Mouse (Mus musculus) lung, adult 2 months (tissue): ENCODE results near the gene Thsd7b. TPM values are rescaled to one million over a fixed set of nuclear protein-coding genes. Genes with fewer than 3 reads are reported as not detected.

Experiments used
- DNase-seq: peaks from one replicate; pipeline ENCODE4 v3.0.0; 2022
- H3K4me1 ChIP-seq: fragments of 200-500 bp; 2 replicates; pipeline ENCODE4 v1.6.1; 2011; ENCODE audit warnings: low read length; ENCODE audit not compliant: control insufficient read depth, insufficient read depth
- H3K4me3 ChIP-seq: fragments of 200-500 bp; replicated peaks from 2 replicates; pipeline ENCODE3; 2011; ENCODE audit warnings: low read depth, mild to moderate bottlenecking, control low read depth, low read length; ENCODE audit errors: extremely low read depth
- CTCF ChIP-seq: fragments of 200-500 bp; IDR thresholded peaks from 2 replicates; pipeline ENCODE4 v1.5.1; 2011; ENCODE audit warnings: mild to moderate bottlenecking, low read length, control low read depth; ENCODE audit not compliant: insufficient read depth
- POLR2A ChIP-seq: fragments of 200-500 bp; IDR thresholded peaks from 2 replicates; pipeline ENCODE4 v1.6.1; 2011; ENCODE audit warnings: low read depth, mild to moderate bottlenecking, control low read depth, low read length, borderline replicate concordance; ENCODE audit errors: extremely low read depth
- WGBS: fragments of 180-500 bp; shearing (Covaris S2); methylation state at CpG from one replicate; pipeline ENCODE4 v1.1.7; 2018; 5-methylcytosine and 5-hydroxymethylcytosine counted together
- polyA plus RNA-seq: library from polyadenylated mRNA; depleted of rRNA; stranded (reverse); fragments of >200 nt; gene quantifications from 2 replicates; pipeline ENCODE4 v1.2.3, GENCODE M21; 2012

Thsd7b gene
- polyA plus RNA-seq, 1 experiment, result 0.20 TPM

DNA sequence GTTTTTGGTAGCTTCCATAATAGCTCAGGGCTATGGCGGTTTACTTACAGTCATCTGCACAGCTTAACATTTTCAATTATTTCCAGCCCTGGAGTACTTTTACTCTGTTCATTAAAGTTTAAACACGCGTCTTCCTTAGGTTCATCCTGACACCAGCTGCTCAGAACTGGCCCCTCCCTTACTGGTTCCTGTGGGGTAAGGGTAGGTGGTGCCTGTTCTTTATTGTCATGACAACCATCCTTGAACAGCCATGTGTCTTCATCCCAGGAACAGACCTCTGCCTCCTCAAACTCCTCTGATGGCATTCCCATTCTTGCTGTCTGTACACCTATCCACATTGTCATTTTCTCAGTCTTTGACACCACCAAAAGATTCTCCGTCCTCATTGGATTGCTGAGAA lies 285.0 kb downstream of the Thsd7b start:
- no peak for DNase-seq
- Histone ChIP-seq H3K4me3 (no peak overlapping the region), H3K4me1 (no peaks in the 10 kb centered on the region)
- WGBS, result 85% methylated on average over 4 of the region's 4 CpGs
- TF ChIP-seq CTCF (no peak), POLR2A (no peak)

DNA sequence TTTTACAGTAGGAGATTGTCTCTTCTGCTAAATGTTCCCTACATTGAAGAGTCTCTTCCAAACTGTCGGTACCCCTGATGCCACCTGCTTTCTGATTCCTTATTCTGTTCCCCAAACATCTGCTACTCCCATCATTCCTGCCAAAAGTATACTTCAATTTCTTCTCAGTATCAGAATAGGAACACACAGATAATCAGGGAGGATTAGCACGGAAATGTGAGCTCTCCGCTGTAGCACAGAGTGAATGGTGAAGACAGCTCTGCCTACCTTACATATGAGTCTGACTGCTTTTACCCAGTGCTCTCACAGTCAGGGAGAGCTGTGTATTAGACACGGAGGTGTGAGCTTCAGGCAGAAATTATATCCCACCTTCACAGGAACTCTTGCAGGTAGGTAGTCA lies 286.0 kb downstream of the Thsd7b start:
- 85% methylated on average over 4 of the region's 4 CpGs for WGBS
- Histone ChIP-seq H3K4me1 (no peaks in the 10 kb centered on the region), H3K4me3 (no peak overlapping the region)
- DNase-seq, result no peak
- TF ChIP-seq CTCF (no peak), POLR2A (no peak)

DNA sequence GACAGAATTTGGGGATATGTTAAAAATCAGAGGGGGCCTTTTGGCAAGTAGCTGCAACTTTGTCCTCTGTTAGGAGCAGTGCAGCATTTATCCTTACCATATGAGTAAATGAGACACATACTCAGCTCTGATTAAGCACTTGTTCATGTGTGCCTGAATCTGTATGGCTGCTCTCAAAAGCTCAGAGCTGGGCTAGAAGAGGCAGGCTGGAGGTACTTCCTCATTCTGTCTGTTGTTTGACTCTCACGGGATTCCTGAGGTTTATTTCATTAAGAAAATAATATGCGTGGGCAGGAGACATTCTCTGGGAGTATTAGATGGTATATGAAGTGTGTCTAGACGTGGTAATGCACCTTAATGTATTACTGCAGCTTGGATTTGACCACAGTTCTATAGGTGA lies 286.7 kb downstream of the Thsd7b start:
- no peak for DNase-seq
- Histone ChIP-seq H3K4me3 (no peak overlapping the region), H3K4me1 (no peaks in the 10 kb centered on the region)
- 47% methylated on average over 3 of the region's 3 CpGs for WGBS
- TF ChIP-seq POLR2A (no peak), CTCF (no peak)

DNA sequence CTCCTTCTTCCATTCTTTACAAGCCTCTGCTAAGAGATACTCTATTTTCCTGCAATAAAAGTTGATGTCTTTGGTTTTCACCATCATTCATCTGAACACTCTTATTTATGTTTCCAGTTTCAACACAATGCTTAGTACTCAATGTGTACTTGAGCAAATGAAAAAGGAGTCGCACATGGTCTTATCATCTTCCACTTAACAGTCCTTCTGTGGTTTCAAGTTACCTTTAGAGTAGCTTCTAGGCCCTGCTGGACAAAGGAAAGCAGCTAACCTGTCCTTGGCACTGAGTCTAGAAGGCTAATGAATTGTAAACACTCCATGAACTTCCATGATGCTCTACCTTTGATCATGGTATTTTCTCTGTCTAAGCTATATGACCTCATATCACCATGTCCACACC lies 289.6 kb downstream of the Thsd7b start:
- TF ChIP-seq POLR2A (no peak), CTCF (no peak)
- H3K4me1 ChIP-seq, result no peaks in the 10 kb centered on the region
- DNase-seq, result no peak
- H3K4me3 ChIP-seq, result no peak overlapping the region
- 57% methylated on average over 1 of the region's 1 CpGs for WGBS

DNA sequence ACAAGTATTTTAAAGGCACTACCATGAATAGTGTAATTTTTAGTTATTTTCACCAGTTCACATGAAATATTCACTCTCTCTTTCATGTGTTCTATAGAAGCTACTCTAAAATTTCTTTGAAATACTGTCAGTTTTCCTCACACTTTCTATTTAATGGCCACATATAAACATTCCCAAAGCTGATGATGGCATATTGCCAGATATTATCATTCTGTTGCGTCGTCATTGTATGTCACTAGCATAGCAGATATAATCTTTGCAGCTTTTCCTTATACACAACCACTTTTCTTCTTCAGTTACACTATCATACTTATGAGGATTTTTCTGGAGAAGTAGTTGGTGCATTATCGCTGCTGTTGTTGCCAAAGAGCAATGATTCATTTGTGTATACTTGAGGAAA lies 297.4 kb downstream of the Thsd7b start:
- H3K4me1 ChIP-seq, result no peaks in the 10 kb centered on the region
- H3K4me3 ChIP-seq, result no peak overlapping the region
- no peak for DNase-seq
- TF ChIP-seq POLR2A, result no peak
- 46% methylated on average over 3 of the region's 3 CpGs for WGBS

DNA sequence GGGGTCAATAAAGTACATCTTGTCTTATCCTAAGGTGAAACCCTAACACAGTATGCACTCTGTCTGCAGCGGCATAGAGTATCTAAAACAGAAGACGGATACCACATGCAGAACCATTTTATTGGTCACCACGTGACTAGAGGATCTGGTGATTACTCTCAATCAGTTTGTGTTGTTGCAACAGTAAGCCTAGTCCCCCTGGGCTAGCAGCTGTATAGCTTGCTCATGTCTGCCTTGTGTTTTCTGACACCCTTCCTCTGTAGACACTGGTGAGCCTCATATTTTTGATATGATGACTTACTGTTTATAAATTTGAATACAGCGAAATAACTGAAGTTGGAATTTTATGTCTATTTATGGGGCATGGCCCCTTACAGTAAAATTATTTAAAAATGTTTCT lies 306.9 kb downstream of the Thsd7b start:
- H3K4me1 ChIP-seq, result no peaks in the 10 kb centered on the region
- no peak for DNase-seq
- 68% methylated on average over 4 of the region's 4 CpGs for WGBS
- TF ChIP-seq CTCF (no peak), POLR2A (no peak)
- no peak overlapping the region for H3K4me3 ChIP-seq

DNA sequence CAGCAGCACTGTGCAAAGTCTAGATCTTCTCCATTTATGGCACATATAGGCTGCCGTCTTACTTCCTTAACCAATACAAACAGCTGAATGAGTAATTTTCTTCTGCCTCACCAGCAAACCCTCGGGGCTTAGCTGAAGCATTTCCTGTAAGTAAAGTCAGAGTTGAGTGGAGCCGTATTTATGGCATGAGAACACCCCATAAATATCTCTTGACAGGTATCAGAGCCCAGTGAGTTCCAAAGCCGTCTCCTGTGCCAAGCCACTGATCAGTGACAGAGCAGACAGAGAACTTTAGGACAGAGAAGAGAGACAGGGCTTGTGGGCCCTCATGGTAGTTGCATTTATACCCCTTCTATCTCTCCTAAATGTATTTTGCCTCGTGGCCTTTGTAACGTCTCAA lies 313.5 kb downstream of the Thsd7b start:
- TF ChIP-seq CTCF, result no peak
- TF ChIP-seq POLR2A, result no peak
- DNase-seq, result no peak
- WGBS, result 29% methylated on average over 6 of the region's 6 CpGs
- Histone ChIP-seq H3K4me1 (no peaks in the 10 kb centered on the region), H3K4me3 (no peak overlapping the region)

DNA sequence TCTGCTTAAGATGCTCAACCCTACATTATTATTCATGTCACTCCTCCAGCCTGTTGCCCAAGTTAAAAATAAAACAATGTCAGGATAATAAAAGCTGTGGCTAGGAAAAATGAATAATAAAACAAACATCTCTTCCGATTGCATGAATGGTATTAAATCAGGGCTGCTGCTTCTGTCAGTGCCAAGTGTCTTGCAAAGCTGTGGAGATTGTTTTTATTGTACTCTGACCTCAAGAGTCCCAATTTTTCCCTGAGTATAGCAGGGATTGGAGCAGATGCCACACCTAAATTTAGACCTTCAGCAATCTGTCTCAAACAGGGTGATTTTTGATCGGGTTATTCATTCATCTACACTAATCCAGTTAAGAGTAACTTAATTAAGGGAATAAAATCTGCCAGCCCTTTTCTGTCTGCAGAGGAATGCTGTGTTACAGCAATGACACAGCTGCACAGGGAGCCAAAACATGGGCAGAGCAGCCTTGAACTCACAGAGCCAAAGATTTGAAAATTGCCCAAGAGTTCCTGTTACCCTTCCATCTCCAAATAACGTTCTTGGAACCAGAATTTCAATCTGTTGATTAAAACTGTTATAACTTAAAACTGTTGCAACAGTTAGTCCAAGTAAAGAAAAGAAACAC lies 316.4 kb downstream of the Thsd7b start:
- WGBS, result 60% methylated on average over 3 of the region's 3 CpGs
- Histone ChIP-seq H3K4me1 (no peaks in the 10 kb centered on the region), H3K4me3 (no peak overlapping the region)
- TF ChIP-seq CTCF, result no peak
- no peak for TF ChIP-seq POLR2A
- DNase-seq, result no peak

DNA sequence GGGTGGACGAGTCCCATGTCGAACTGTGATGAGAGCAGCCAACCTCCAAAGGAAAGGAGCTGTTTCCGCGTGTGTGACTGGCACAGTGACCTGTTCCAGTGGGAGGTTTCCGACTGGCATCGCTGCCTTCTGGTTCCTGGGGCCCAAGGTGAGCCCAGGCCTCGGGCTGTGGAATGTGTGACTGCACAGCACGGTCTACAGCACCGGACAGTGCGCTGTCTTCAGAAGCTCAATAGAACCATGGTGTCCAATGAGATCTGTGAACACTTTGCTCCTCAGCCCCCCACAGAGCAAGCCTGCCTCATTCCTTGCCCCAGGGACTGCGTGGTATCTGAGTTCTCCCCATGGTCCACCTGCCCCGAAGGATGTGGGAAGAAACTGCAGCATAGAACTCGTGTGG lies 322.3 kb downstream of the Thsd7b start:
- Histone ChIP-seq H3K4me1 (no peaks in the 10 kb centered on the region), H3K4me3 (no peak overlapping the region)
- 85% methylated on average over 13 of the region's 13 CpGs for WGBS
- TF ChIP-seq CTCF (no peak), POLR2A (no peak)
- DNase-seq, result no peak

DNA sequence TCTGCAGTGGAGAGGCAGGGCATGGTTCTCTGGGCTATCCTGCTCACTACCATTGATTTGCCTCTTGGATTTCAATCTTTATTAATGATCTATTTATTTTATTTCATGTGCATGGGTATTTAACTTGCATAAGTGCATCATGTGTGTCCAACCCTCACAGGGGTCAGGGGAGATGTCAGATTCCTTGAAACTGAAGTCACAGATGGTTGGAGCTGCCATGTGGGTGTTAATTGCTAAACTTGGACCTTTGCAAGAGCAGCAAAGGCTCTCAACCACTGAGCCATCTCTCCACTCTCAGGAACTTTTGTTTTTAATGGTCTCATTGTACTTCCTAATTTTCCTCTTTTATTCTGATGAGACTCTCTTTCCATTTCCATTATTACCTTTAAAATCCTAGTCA lies 327.8 kb downstream of the Thsd7b start:
- TF ChIP-seq CTCF, result no peak
- TF ChIP-seq POLR2A, result no peak
- no peak overlapping the region for H3K4me3 ChIP-seq
- DNase-seq, result no peak
- no peaks in the 10 kb centered on the region for H3K4me1 ChIP-seq
